Mouse (Mus musculus) layer of hippocampus, adult 8-10 months (tissue): Measurements from ENCODE around the gene Olfr1120. TPM values are rescaled to one million over a fixed set of nuclear protein-coding genes. Genes with fewer than 3 reads are reported as not detected.
"Not testable (repeated sequence)": the region's sequence is repeated elsewhere in the genome, so short reads cannot be mapped to it uniquely, and the experiment has no call there.

ENCODE experiments used
- DNase-seq, 2 experiments: peaks; one replicate each; pipeline ENCODE4 v3.0.0; 2022; ENCODE audit warnings: low spot score in 2 of 2
- total RNA-seq, 4 experiments: library from RNA; stranded (reverse); gene quantifications; 2 replicates each; pipeline ENCODE4 v1.2.4; 2022

The Olfr1120 gene
- not detected for total RNA-seq

GRCm38 (mm10) chr2:87354515-87354914 lies at the start of gene Olfr1120:
Gene Olfr1120 (plus strand): TSS chr2:87354815.
- no peak for DNase-seq

- DNase-seq, result no peak
Measured at GRCm38 (mm10) chr2:87307281-87307680, 47.3 kb upstream of the Olfr1120 start, which contains the start of gene Olfr1118. Gene Olfr1118 (plus strand): TSS chr2:87307581.

DNA sequence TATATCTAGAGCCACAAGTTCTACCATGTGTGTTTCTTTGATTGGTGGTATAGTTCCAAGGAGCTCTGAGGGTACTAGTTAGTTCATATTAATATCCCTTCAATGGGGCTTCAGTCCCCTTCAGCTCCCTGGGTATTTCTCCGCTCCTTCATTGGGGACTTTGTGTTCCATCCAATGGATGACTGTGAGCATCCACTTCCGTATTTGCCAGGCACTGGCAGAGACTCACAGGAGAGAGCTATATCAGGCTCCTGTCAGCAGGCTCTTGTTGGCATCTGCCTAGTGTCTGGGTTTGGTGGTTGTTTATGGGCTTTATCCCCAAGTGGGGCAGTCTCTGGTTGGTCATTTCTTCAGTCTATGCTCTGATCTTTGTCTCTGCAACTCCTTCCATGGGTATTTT lies 5.5 kb downstream of the Olfr1120 start:
- DNase-seq, result not testable (repeated sequence)

DNA sequence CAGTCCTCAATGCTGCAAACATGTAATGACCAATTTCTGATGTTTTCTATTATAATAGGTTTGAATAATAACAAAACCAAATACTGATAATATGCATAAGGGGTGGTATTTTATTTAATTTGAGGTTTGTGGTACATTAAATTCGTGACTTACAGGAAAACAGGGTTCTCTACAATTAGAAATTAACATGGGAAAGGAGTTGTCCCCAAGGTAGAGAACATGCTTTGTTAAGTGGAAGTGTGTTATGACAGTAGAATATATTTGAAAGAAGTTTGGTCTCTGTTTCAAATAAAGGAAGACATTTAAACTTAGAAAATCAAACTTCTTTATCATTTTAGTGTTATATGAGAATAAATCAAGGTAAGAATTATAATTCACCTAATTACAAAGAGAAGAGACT lies 15.0 kb downstream of the Olfr1120 start, which contains the start of gene Olfr1121:
TSS of gene Olfr1121 (plus strand) at position 301 of the 400 bp plus-strand sequence.
- DNase-seq, result no peak

DNA sequence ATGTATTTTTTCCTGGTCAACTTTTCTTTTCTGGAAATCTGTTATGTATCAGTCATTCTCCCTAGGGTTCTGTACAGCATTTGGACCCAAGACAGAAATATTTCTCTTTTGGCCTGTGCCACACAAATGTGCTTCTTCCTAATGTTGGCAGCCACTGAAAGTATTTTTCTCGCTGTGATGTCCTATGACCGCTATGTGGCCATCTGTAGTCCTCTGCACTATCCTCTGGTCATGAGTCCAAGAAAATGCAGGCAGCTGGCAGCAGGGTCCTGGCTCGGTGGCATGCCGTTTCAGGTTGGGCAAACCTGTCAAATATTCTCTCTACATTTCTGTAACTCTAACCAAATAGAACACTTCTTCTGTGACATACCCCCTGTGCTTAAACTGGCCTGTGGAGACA lies 17.1 kb downstream of the Olfr1120 start:
- no peak for DNase-seq

DNA sequence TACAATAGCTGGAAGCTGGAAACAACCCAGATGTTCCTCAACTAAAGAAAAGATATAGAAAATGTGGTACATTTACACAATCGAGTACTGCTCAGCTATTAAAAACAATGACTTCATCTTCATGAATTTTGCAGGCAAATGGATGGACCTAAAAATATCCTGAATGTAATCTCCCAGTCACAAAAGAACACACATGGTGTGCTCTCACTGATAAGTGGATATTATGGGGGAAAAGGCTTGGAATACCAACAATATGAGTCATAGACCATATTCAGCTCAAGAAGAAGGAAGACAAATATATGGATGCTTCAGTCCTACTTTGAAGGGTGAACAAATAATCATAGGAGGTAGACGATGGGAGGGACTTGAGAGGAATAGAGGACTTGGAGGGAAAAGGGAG lies 29.3 kb downstream of the Olfr1120 start:
- DNase-seq, result no peak

GRCm38 (mm10) chr2:87385549-87385948 lies 30.9 kb downstream of the Olfr1120 start, which contains the start of gene Olfr1122:
Gene Olfr1122 (plus strand): TSS chr2:87385849.
- no peak for DNase-seq

DNA sequence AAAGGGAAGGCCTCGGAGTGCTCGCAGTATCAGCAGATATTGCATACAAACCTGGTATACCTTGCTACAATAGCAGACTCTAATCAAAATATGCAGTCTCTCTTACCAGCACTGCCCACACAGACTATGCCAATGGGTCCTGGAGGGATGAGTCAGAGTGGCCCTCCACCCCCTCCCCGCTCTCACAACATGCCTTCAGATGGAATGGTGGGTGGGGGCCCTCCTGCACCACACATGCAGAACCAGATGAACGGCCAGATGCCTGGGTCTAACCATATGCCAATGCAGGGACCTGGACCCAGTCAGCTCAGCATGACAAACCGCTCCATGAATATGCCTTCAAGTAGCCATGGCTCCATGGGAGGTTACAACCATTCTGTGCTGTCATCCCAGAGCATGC lies 39.0 kb downstream of the Olfr1120 start:
- peak; percentile 7 to 8 for DNase-seq

- DNase-seq, result not testable (repeated sequence)
Measured at GRCm38 (mm10) chr2:87394686-87395085, 40.1 kb downstream of the Olfr1120 start.

Other genes with a start within 250 kb of the Olfr1120 start
- gene Olfr259, start 240.2 kb upstream of the Olfr1120 start, total RNA-seq, result not detected
- not detected for gene Olfr1110, start 214.5 kb upstream of the Olfr1120 start, total RNA-seq
- gene Olfr1111, start 202.2 kb upstream of the Olfr1120 start, total RNA-seq, result not detected
- gene Olfr1112, start 167.0 kb upstream of the Olfr1120 start, total RNA-seq, result not detected
- not detected for gene Olfr1113, start 145.8 kb upstream of the Olfr1120 start, total RNA-seq
- gene Olfr1115, start 106.8 kb upstream of the Olfr1120 start, total RNA-seq, result not detected
- gene Olfr1116, start 87.3 kb upstream of the Olfr1120 start, total RNA-seq, result not detected
- gene Olfr1118, start 47.2 kb upstream of the Olfr1120 start, total RNA-seq, result not detected
- not detected for gene Olfr1121, start 15.1 kb downstream of the Olfr1120 start, total RNA-seq
- under 1 TPM in 3 of 4 experiments, not detected in 1; 0.09 to 0.14 (median 0.10) TPM for gene Olfr1122, start 31.0 kb downstream of the Olfr1120 start, total RNA-seq
- not detected for gene Olfr1123, start 61.8 kb downstream of the Olfr1120 start, total RNA-seq
- gene Olfr1124, start 75.5 kb downstream of the Olfr1120 start, total RNA-seq, result not detected
- gene Olfr1126, start 99.1 kb downstream of the Olfr1120 start, total RNA-seq, result not detected
- not detected for gene Pramel7, start 142.3 kb downstream of the Olfr1120 start, total RNA-seq
- not detected for gene Pramel6, start 151.8 kb downstream of the Olfr1120 start, total RNA-seq
- under 1 TPM in 2 of 4 experiments, not detected in 2; 0.33 to 0.49 TPM for gene Olfr153, start 177.0 kb downstream of the Olfr1120 start, total RNA-seq
- not detected for gene Olfr1128, start 190.7 kb downstream of the Olfr1120 start, total RNA-seq
- gene Olfr1129, start 219.1 kb downstream of the Olfr1120 start, total RNA-seq, result not detected